Mouse (Mus musculus): ENCODE measurements around the gene Fam168a. TPM values are rescaled to one million over a fixed set of nuclear protein-coding genes. Genes with fewer than 3 reads are reported as not detected.

Gene Fam168a
- total and polyA plus RNA-seq, 3 experiments = 3.1 to 19.2 TPM; not detected in 1

- Histone ChIP-seq H3K9ac (ENCODE audit: control insufficient read depth, low read depth, low read length, poor library complexity, severe bottlenecking) (no peak overlapping the region), H3K36me3 (ENCODE audit: control insufficient read depth in 1 of 2, insufficient read depth in 2 of 2, low read length in 2 of 2) (peaks cover 0 to 21% of the 10 kb centered on the region in 2 experiments; a peak in 2 of 4 replicates), H3K4me1 (ENCODE audit: control insufficient read depth in 1 of 2, insufficient read depth in 2 of 2, low read length in 2 of 2) (peaks cover 14 to 19% of the 10 kb centered on the region in 2 experiments), H3K9me3 (replicated peaks; ENCODE audit: insufficient read depth, low read length) (no peaks in the 10 kb centered on the region), H3K27me3 (ENCODE audit: control insufficient read depth in 1 of 2, insufficient read depth in 2 of 2, low read length in 2 of 2) (no peaks in the 10 kb centered on the region), H3K4me3 (ENCODE audit: control insufficient read depth in 1 of 2, insufficient read depth in 1 of 2, low read depth in 2 of 2, low read length in 2 of 2) (no peak overlapping the region), H3K27ac (ENCODE audit: control insufficient read depth, low read depth, low read length) (no peak overlapping the region), H3K79me2 (ENCODE audit: control insufficient read depth, insufficient read depth, low read length, poor library complexity) (no peaks in the 10 kb centered on the region)
- no peak for DNase-seq (ENCODE audit: low read depth, low spot score)
- peak; percentile 35 for TF ChIP-seq SMC3 (IDR thresholded peaks at IDR 0.05; ENCODE audit: low read depth, low read length)
- peak in 2 of 3 experiments; percentile 23 to 33; a peak in 3 of 6 replicates for TF ChIP-seq CTCF (IDR thresholded peaks at IDR 0.05 in 2 of 3, conservative IDR thresholded peaks at IDR 0.05 in 1 of 3; ENCODE audit: control insufficient read depth in 1 of 3, insufficient read depth in 1 of 3, low read depth in 2 of 3, low read length in 3 of 3, poor library complexity in 1 of 3, severe bottlenecking in 1 of 3)
- peak; percentile 17 for TF ChIP-seq RAD21 (IDR thresholded peaks at IDR 0.05; ENCODE audit: low read depth, low read length)
- TF ChIP-seq GABPA (IDR thresholded peaks at IDR 0.05; ENCODE audit: low read depth, low read length) = no peak
These were observed 67.8 kb downstream of the Fam168a start for GRCm38 (mm10) chr7:100774189-100774588.

GRCm38 (mm10) chr7:100775810-100776209 is 69.4 kb downstream of the Fam168a start:
- Histone ChIP-seq H3K27me3 (ENCODE audit: control insufficient read depth in 1 of 2, insufficient read depth in 2 of 2, low read length in 2 of 2) (no peaks in the 10 kb centered on the region), H3K9ac (ENCODE audit: control insufficient read depth, low read depth, low read length, poor library complexity, severe bottlenecking) (no peak overlapping the region), H3K79me2 (ENCODE audit: control insufficient read depth, insufficient read depth, low read length, poor library complexity) (no peaks in the 10 kb centered on the region), H3K9me3 (replicated peaks; ENCODE audit: insufficient read depth, low read length) (no peaks in the 10 kb centered on the region), H3K4me1 (ENCODE audit: control insufficient read depth in 1 of 2, insufficient read depth in 2 of 2, low read length in 2 of 2) (peaks cover 15 to 16% of the 10 kb centered on the region in 2 experiments), H3K36me3 (ENCODE audit: control insufficient read depth in 1 of 2, insufficient read depth in 2 of 2, low read length in 2 of 2) (peaks cover 0 to 23% of the 10 kb centered on the region in 2 experiments; a peak in 2 of 4 replicates), H3K27ac (ENCODE audit: control insufficient read depth, low read depth, low read length) (no peak overlapping the region), H3K4me3 (ENCODE audit: control insufficient read depth in 1 of 2, insufficient read depth in 1 of 2, low read depth in 2 of 2, low read length in 2 of 2) (no peak overlapping the region)
- TF ChIP-seq SIN3A (IDR thresholded peaks at IDR 0.05; ENCODE audit: low read length) = no peak
- no peak for TF ChIP-seq UBTF (IDR thresholded peaks at IDR 0.05; ENCODE audit: borderline replicate concordance, insufficient read depth, low read depth, low read length)
- TF ChIP-seq POLR2AphosphoS5 (IDR thresholded peaks at IDR 0.05; ENCODE audit: borderline replicate concordance, low read depth, low read length) = no peak
- TF ChIP-seq USF1 (IDR thresholded peaks at IDR 0.05; ENCODE audit: low read depth, low read length) = no peak
- TF ChIP-seq CTCF (IDR thresholded peaks at IDR 0.05 in 2 of 3, conservative IDR thresholded peaks at IDR 0.05 in 1 of 3; ENCODE audit: control insufficient read depth in 1 of 3, insufficient read depth in 1 of 3, low read depth in 2 of 3, low read length in 3 of 3, poor library complexity in 1 of 3, severe bottlenecking in 1 of 3) = no peak
- TF ChIP-seq TBP (IDR thresholded peaks at IDR 0.05; ENCODE audit: low read depth, low read length) = no peak
- no peak for TF ChIP-seq MYC (IDR thresholded peaks at IDR 0.05; ENCODE audit: low read depth, low read length)
- TF ChIP-seq TCF12 (IDR thresholded peaks at IDR 0.05; ENCODE audit: low read depth, low read length) = no peak
- no peak for TF ChIP-seq ZMIZ1 (IDR thresholded peaks at IDR 0.05; ENCODE audit: low read depth, low read length)
- TF ChIP-seq ZNF384 (IDR thresholded peaks at IDR 0.05; ENCODE audit: low read depth, low read length) = no peak
- TF ChIP-seq BHLHE40 (IDR thresholded peaks at IDR 0.05; ENCODE audit: borderline replicate concordance, low read depth, low read length) = no peak
- TF ChIP-seq MAX (IDR thresholded peaks at IDR 0.05; ENCODE audit: low read length) = no peak
- TF ChIP-seq HCFC1 (IDR thresholded peaks at IDR 0.05; ENCODE audit: low read depth, low read length) = no peak
- TF ChIP-seq KAT2A (conservative IDR thresholded peaks at IDR 0.05; ENCODE audit: low read depth, low read length) = no peak
- no peak for TF ChIP-seq GABPA (IDR thresholded peaks at IDR 0.05; ENCODE audit: low read depth, low read length)
- no peak for DNase-seq (ENCODE audit: low read depth, low spot score)
